Comparison of ENCODE assay signal across 32 mouse cellular contexts in the genomic region with DNA sequence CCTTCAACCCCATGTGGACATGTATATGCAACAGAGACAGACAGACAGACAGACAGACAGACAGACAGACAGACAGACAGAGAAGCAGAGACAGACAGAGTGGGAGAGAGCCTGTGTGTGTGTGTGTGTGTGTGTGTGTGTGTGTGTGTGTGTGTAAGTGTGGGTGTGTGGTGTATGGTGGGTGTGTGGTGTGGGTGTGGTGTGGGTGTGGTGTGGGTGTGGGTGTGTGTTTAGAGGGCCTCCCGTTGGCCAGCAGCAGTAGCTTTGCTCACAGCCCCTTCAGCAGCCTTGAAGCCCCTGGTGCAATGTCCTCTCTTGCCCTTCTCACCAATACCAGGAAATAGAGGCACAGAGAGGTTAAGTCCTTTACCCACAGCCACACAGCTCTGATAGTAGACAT.
DNase-seq lines count a peak whose midpoint lies in the region; ATAC-seq and TF ChIP-seq lines count a peak whose summit lies in the region.
"Had no signal": no experiment of that assay in that cellular context is flagged by ENCODE, and none has a peak within 500 bp of the region (broad histone marks: within the 10 kb centered on the region; RNA-seq: fewer than 3 reads in every experiment).

No protein-coding gene starts in this region.

- DNase-seq in gastrocnemius, adult 2 months: peak; percentile 4
- DNase-seq in gastrocnemius, postnatal 14 days: no peak
- no peak for DNase-seq in liver, embryonic 11.5 days (ENCODE audit: low spot score)
- no peak for DNase-seq in urinary bladder, postnatal 25 days (ENCODE audit: low spot score)
- DNase-seq: adrenal gland, postnatal 10 days; cerebellum, adult 11 months; cerebellum, adult 9-10 months; cerebellum, postnatal 36 days; embryo, embryonic 11 days; gastrocnemius, postnatal 36 days; heart, adult 18-20 months; heart, postnatal 14 days; kidney, adult 2 months; kidney, postnatal 4 days; layer of hippocampus, adult 9-11 months; lung, adult 18-20 months; lung, postnatal 10 days; thymus, postnatal 14 days had no signal

- H3K4me1 ChIP-seq in bone marrow, adult 2 months (ENCODE audit: control insufficient read depth, insufficient read depth, low read length): no peaks in the 10 kb centered on the region; the same call in 1 of the 2 replicates
- H3K4me1 ChIP-seq in liver, embryonic 11.5 days (replicated peaks; ENCODE audit: control insufficient read depth, insufficient read depth, low read length): peaks cover 12% of the 10 kb centered on the region
- peaks cover 47% of the 10 kb centered on the region for H3K4me1 ChIP-seq in liver, embryonic 16.5 days (ENCODE audit: control insufficient read depth, low read depth, low read length)
- no peaks in the 10 kb centered on the region for H3K4me1 ChIP-seq in hindbrain, embryonic 13.5 days (replicated peaks)
- H3K4me1 ChIP-seq: embryonic facial prominence, embryonic 13.5 days; intestine, embryonic 15.5 days; midbrain, embryonic 13.5 days; neural tube, embryonic 13.5 days had no signal

- H3K9ac ChIP-seq in liver, embryonic 11.5 days (ENCODE audit: low read depth, low read length): no peak overlapping the region
- H3K9ac ChIP-seq in liver, embryonic 16.5 days (ENCODE audit: low read depth, low read length): no peak overlapping the region
- no peak overlapping the region for H3K9ac ChIP-seq in hindbrain, embryonic 13.5 days
- H3K9ac ChIP-seq: embryonic facial prominence, embryonic 13.5 days; forebrain, embryonic 13.5 days; intestine, embryonic 15.5 days; limb, embryonic 12.5 days; midbrain, embryonic 13.5 days; neural tube, embryonic 13.5 days had no signal

- no peak overlapping the region for H3K4me3 ChIP-seq in gastrocnemius, adult 2 months
- no peak overlapping the region for H3K4me3 ChIP-seq in bone marrow, adult 2 months (replicated peaks; ENCODE audit: control insufficient read depth, low read depth, low read length)
- no peak overlapping the region for H3K4me3 ChIP-seq in liver, embryonic 11.5 days (ENCODE audit: low read depth, low read length)
- no peak overlapping the region for H3K4me3 ChIP-seq in liver, embryonic 16.5 days (ENCODE audit: low read depth, low read length)
- no peak overlapping the region for H3K4me3 ChIP-seq in hindbrain, embryonic 13.5 days
- H3K4me3 ChIP-seq: embryonic facial prominence, embryonic 13.5 days; forebrain, embryonic 13.5 days; intestine, embryonic 15.5 days; left cerebral cortex, adult 2 months; limb, embryonic 12.5 days; midbrain, embryonic 13.5 days; neural tube, embryonic 13.5 days had no signal

- H3K27me3 ChIP-seq in liver, embryonic 11.5 days (replicated peaks; ENCODE audit: control insufficient read depth, insufficient read depth, low read length): peaks cover 8% of the 10 kb centered on the region; the same call in 1 of the 2 replicates
- no peaks in the 10 kb centered on the region; the same call in 1 of the 2 replicates for H3K27me3 ChIP-seq in liver, embryonic 16.5 days (ENCODE audit: control insufficient read depth, insufficient read depth, low read depth, low read length)
- no peaks in the 10 kb centered on the region for H3K27me3 ChIP-seq in hindbrain, embryonic 13.5 days
- H3K27me3 ChIP-seq: forebrain, embryonic 13.5 days; intestine, embryonic 15.5 days; midbrain, embryonic 13.5 days; neural tube, embryonic 13.5 days had no signal

- intact Hi-C loops in gastrocnemius, adult 2 months (cut with DNase I): loop anchor here (5.0 kb wide), 2 partner anchors 39 to 219 kb away; no protein-coding TSS in a partner anchor
- intact Hi-C loops in gastrocnemius, postnatal 14 days (cut with DNase I; ENCODE audit: low total_unique reads): loop anchor here (5.0 kb wide), 1 partner anchor 224 kb away; no protein-coding TSS in a partner anchor

- no peak for TF ChIP-seq POLR2A in bone marrow, adult 2 months (IDR thresholded peaks at IDR 0.05; ENCODE audit: borderline replicate concordance, control insufficient read depth, low read depth, low read length)

- no peak for TF ChIP-seq CTCF in gastrocnemius, adult 2 months (IDR thresholded peaks at IDR 0.05)
- no peak for TF ChIP-seq CTCF in bone marrow, adult 2 months (IDR thresholded peaks at IDR 0.05; ENCODE audit: control insufficient read depth, insufficient read depth, low read length)

- H3K9me3 ChIP-seq in liver, embryonic 11.5 days (ENCODE audit: control insufficient read depth, low read length): no peaks in the 10 kb centered on the region
- no peaks in the 10 kb centered on the region for H3K9me3 ChIP-seq in liver, embryonic 16.5 days (replicated peaks; ENCODE audit: control insufficient read depth, low read length)
- no peaks in the 10 kb centered on the region for H3K9me3 ChIP-seq in hindbrain, embryonic 13.5 days
- H3K9me3 ChIP-seq: embryonic facial prominence, embryonic 13.5 days; forebrain, embryonic 13.5 days; intestine, embryonic 15.5 days; limb, embryonic 12.5 days; midbrain, embryonic 13.5 days; neural tube, embryonic 13.5 days had no signal

- H3K4me2 ChIP-seq in liver, embryonic 11.5 days: no peak overlapping the region
- peak overlapping the region; percentile 69 for H3K4me2 ChIP-seq in liver, embryonic 16.5 days (ENCODE audit: low read depth, low read length)
- H3K4me2 ChIP-seq in hindbrain, embryonic 13.5 days: no peak overlapping the region
- H3K4me2 ChIP-seq: embryonic facial prominence, embryonic 13.5 days; forebrain, embryonic 13.5 days; intestine, embryonic 15.5 days; limb, embryonic 12.5 days; midbrain, embryonic 13.5 days; neural tube, embryonic 13.5 days had no signal

- ATAC-seq in liver, embryonic 11.5 days (replicated peaks; ENCODE audit: low FRiP score): 0 out of 2 replicates have a peak, but pooled peaks have one; percentile 36
- peak; percentile 54 for ATAC-seq in liver, embryonic 16.5 days (ENCODE audit: low read depth)
- no peak for ATAC-seq in hindbrain, embryonic 13.5 days (ENCODE audit: low FRiP score)
- ATAC-seq: forebrain, embryonic 13.5 days; hindbrain, postnatal 0 days; intestine, embryonic 15.5 days; midbrain, embryonic 13.5 days; Patski had no signal

- H3K27ac ChIP-seq in gastrocnemius, adult 2 months: no peak overlapping the region
- peak overlapping the region; percentile 21; the same call in 1 of the 2 replicates for H3K27ac ChIP-seq in bone marrow, adult 2 months (ENCODE audit: control insufficient read depth, insufficient read depth, low read depth, low read length, poor library complexity)
- H3K27ac ChIP-seq in liver, embryonic 11.5 days (ENCODE audit: low read depth, low read length): no peak overlapping the region
- H3K27ac ChIP-seq in liver, embryonic 16.5 days (ENCODE audit: low read length): peak overlapping the region; percentile 83
- H3K27ac ChIP-seq in hindbrain, embryonic 13.5 days: no peak overlapping the region
- H3K27ac ChIP-seq: embryonic facial prominence, embryonic 13.5 days; forebrain, embryonic 13.5 days; intestine, embryonic 15.5 days; kidney, postnatal 0 days; limb, embryonic 12.5 days; macrophage; midbrain, embryonic 13.5 days; neural tube, embryonic 13.5 days had no signal

- H3K36me3 ChIP-seq in liver, embryonic 11.5 days (ENCODE audit: control insufficient read depth, insufficient read depth, low read length): no peaks in the 10 kb centered on the region
- H3K36me3 ChIP-seq in liver, embryonic 16.5 days (ENCODE audit: control insufficient read depth, insufficient read depth): no peaks in the 10 kb centered on the region
- peaks cover 18% of the 10 kb centered on the region for H3K36me3 ChIP-seq in hindbrain, embryonic 13.5 days
- H3K36me3 ChIP-seq: embryonic facial prominence, embryonic 13.5 days; intestine, embryonic 15.5 days; limb, embryonic 12.5 days had no signal

- WGBS in bone marrow, adult 2 months: 75% methylated on average over 1 of the region's 1 CpGs
- WGBS in liver, embryonic 11.5 days: 53% methylated on average over 1 of the region's 1 CpGs
- WGBS in liver, embryonic 16.5 days (ENCODE audit: insufficient replicate concordance): 40% methylated on average over 1 of the region's 1 CpGs
- 100% methylated on average over 1 of the region's 1 CpGs for WGBS in hindbrain, embryonic 13.5 days

Comparison
In these comparisons a context has a peak if more than half of its experiments do, and no peak if none do; other contexts are left out.
1. H3K27ac ChIP-seq: peak in bone marrow, adult 2 months (single experiment) and liver, embryonic 16.5 days (single experiment); none in gastrocnemius, adult 2 months (single experiment), liver, embryonic 11.5 days (single experiment) and hindbrain, embryonic 13.5 days (single experiment).